Mouse (Mus musculus): Measurements from ENCODE around the gene Vasp.

- no peak for TF ChIP-seq MAFK (IDR thresholded peaks at IDR 0.05; ENCODE audit: insufficient read depth, low read depth, low read length)
- TF ChIP-seq HCFC1 (IDR thresholded peaks at IDR 0.05; ENCODE audit: borderline replicate concordance, insufficient read depth, low read length) = no peak
- TF ChIP-seq ZNF384 (IDR thresholded peaks at IDR 0.05; ENCODE audit: low read depth, low read length) = no peak
- TF ChIP-seq ZC3H11A (IDR thresholded peaks at IDR 0.05; ENCODE audit: borderline replicate concordance, low read depth, low read length) = no peak
- TF ChIP-seq CHD2 (IDR thresholded peaks at IDR 0.05; ENCODE audit: low read depth, low read length) = no peak
Observed at GRCm38 (mm10) chr7:19306819-19307738, 35.5 kb upstream of the Vasp start.

Measured in ES-E14 (cell line).